Mouse (Mus musculus) bone marrow, adult 2 months (tissue): ENCODE results near the gene Glis1.

Experiments used
- CTCF ChIP-seq: fragments of 200-500 bp; IDR thresholded peaks from 2 replicates; pipeline ENCODE4 v1.5.1; 2011; ENCODE audit warnings: low read length, control low read depth; ENCODE audit not compliant: control insufficient read depth, insufficient read depth
- POLR2A ChIP-seq: fragments of 200-500 bp; IDR thresholded peaks from 2 replicates; pipeline ENCODE4 v1.6.1; 2011; ENCODE audit warnings: low read depth, mild to moderate bottlenecking, control low read depth, low read length, borderline replicate concordance; ENCODE audit not compliant: control insufficient read depth

DNA sequence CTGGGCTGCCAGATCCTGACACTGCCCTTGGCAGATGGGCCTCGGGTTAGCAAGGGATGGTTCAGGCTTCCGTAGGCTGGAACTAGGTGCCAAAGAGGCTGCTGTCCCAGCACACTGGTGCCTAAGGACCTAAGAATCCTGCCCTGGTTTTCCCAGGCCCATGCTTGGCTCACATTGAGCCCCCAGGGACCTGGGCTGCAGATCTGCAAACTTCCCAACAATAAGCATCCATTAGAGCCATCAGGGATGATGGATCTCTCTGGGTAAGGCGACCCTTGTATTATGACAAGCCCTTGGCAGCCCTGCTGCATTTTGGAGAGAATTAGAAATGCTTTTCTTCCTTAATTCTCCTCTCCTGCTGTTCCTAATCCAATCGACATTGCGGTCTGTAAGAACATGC lies 187.0 kb downstream of the Glis1 start:
- TF ChIP-seq POLR2A (no peak), CTCF (no peak)
